Mouse (Mus musculus) midbrain, embryonic 15.5 days (tissue): Measurements from ENCODE around the gene C2cd4d. TPM values are rescaled to one million over a fixed set of nuclear protein-coding genes. Genes with fewer than 3 reads are reported as not detected.

Source experiments
- ATAC-seq: fragments of 200-750 bp; cut with Nextera tagmentation; replicated peaks from 2 replicates; pipeline ENCODE4 v1.8.0; 2017; ENCODE audit warnings: moderate TSS enrichment
- H3K27ac ChIP-seq: fragments of 300-500 bp; sonication (generic); 2 replicates; pipeline ENCODE4 v1.5.1; 2015; ENCODE audit warnings: mild to moderate bottlenecking, inconsistent platforms
- H3K27me3 ChIP-seq: fragments of 300-500 bp; sonication (generic); replicated peaks from 2 replicates; pipeline ENCODE4 v1.6.1; 2015; ENCODE audit warnings: inconsistent platforms
- H3K36me3 ChIP-seq: fragments of 300-500 bp; sonication (generic); replicated peaks from 2 replicates; pipeline ENCODE4 v1.6.1; 2015; ENCODE audit warnings: inconsistent platforms
- H3K4me1 ChIP-seq: fragments of 300-500 bp; sonication (generic); 2 replicates; pipeline ENCODE4 v1.6.1; 2015; ENCODE audit warnings: inconsistent platforms
- H3K4me2 ChIP-seq: fragments of 300-500 bp; sonication (generic); 2 replicates; pipeline ENCODE4 v1.6.1; 2015; ENCODE audit warnings: inconsistent platforms, mild to moderate bottlenecking, moderate library complexity
- H3K4me3 ChIP-seq: fragments of 300-500 bp; sonication (generic); 2 replicates; pipeline ENCODE4 v1.5.1; 2015; ENCODE audit warnings: mild to moderate bottlenecking, inconsistent platforms
- H3K9ac ChIP-seq: fragments of 300-500 bp; sonication (generic); 2 replicates; pipeline ENCODE4 v1.6.1; 2015; ENCODE audit warnings: mild to moderate bottlenecking, inconsistent platforms
- H3K9me3 ChIP-seq: fragments of 300-500 bp; sonication (generic); 2 replicates; pipeline ENCODE4 v1.6.1; 2016; ENCODE audit warnings: inconsistent platforms
- WGBS: fragments of 180-500 bp; shearing (Covaris S2); methylation state at CpG from one replicate; pipeline ENCODE4 v1.1.7; 2015; ENCODE audit warnings: mixed read lengths; 5-methylcytosine and 5-hydroxymethylcytosine counted together
- polyA plus RNA-seq: library from polyadenylated mRNA; unstranded; fragments of >200 nt; fragmentation: Nextera tagmentation; extraction: Ambion mirVana; gene quantifications from 2 replicates; pipeline ENCODE4 v1.2.1, GENCODE M21; 2015

Gene C2cd4d
- polyA plus RNA-seq, 1 experiment from 2014 or later: 3.2 TPM

- no peak overlapping the region for H3K4me3 ChIP-seq
- no peaks in the 10 kb centered on the region for H3K36me3 ChIP-seq
- no peak overlapping the region for H3K9ac ChIP-seq
- no peaks in the 10 kb centered on the region for H3K27me3 ChIP-seq
- H3K4me1 ChIP-seq: 0 out of 2 replicates have a peak, but pooled peaks cover 2% of the 10 kb centered on the region
- H3K4me2 ChIP-seq: no peak overlapping the region
- ATAC-seq: no peak
- no peaks in the 10 kb centered on the region for H3K9me3 ChIP-seq
- H3K27ac ChIP-seq: no peak overlapping the region
- 29% methylated on average over 9 of the region's 9 CpGs for WGBS
Measured at GRCm38 (mm10) chr3:94379831-94380510, 17.7 kb downstream of the C2cd4d start.

- ATAC-seq: no peak
- WGBS: 73% methylated on average over 5 of the region's 5 CpGs
- Histone ChIP-seq H3K4me1 (0 out of 2 replicates have a peak, but pooled peaks cover 2% of the 10 kb centered on the region), H3K36me3 (no peaks in the 10 kb centered on the region), H3K27ac (no peak overlapping the region), H3K4me3 (no peak overlapping the region), H3K4me2 (no peak overlapping the region), H3K9ac (no peak overlapping the region), H3K27me3 (no peaks in the 10 kb centered on the region), H3K9me3 (no peaks in the 10 kb centered on the region)
Measured at GRCm38 (mm10) chr3:94382308-94382707, 20.1 kb downstream of the C2cd4d start.

- 54% methylated on average over 3 of the region's 3 CpGs for WGBS
- H3K4me3 ChIP-seq: no peak overlapping the region
- H3K9me3 ChIP-seq: no peaks in the 10 kb centered on the region
- no peak for ATAC-seq
- H3K9ac ChIP-seq: no peak overlapping the region
- no peaks in the 10 kb centered on the region for H3K36me3 ChIP-seq
- H3K4me2 ChIP-seq: no peak overlapping the region
- H3K4me1 ChIP-seq: 0 out of 2 replicates have a peak, but pooled peaks cover 2% of the 10 kb centered on the region
- no peaks in the 10 kb centered on the region for H3K27me3 ChIP-seq
- no peak overlapping the region for H3K27ac ChIP-seq
Measured at GRCm38 (mm10) chr3:94383476-94383875, 21.2 kb downstream of the C2cd4d start.

GRCm38 (mm10) chr3:94386671-94387070, 24.4 kb downstream of the C2cd4d start:
- WGBS: 57% methylated on average over 4 of the region's 4 CpGs
- H3K9me3 ChIP-seq: no peaks in the 10 kb centered on the region
- no peak overlapping the region for H3K27ac ChIP-seq
- no peak overlapping the region for H3K4me2 ChIP-seq
- no peaks in the 10 kb centered on the region for H3K36me3 ChIP-seq
- no peak for ATAC-seq
- no peak overlapping the region for H3K9ac ChIP-seq
- H3K27me3 ChIP-seq: no peaks in the 10 kb centered on the region
- no peaks in the 10 kb centered on the region for H3K4me1 ChIP-seq
- no peak overlapping the region for H3K4me3 ChIP-seq

GRCm38 (mm10) chr3:94387391-94387790, 25.2 kb downstream of the C2cd4d start:
- no peak for ATAC-seq
- Histone ChIP-seq H3K36me3 (no peaks in the 10 kb centered on the region), H3K9ac (no peak overlapping the region), H3K27ac (no peak overlapping the region), H3K4me3 (no peak overlapping the region), H3K4me1 (no peaks in the 10 kb centered on the region), H3K4me2 (no peak overlapping the region), H3K9me3 (no peaks in the 10 kb centered on the region), H3K27me3 (no peaks in the 10 kb centered on the region)
- 91% methylated on average over 10 of the region's 10 CpGs for WGBS

- WGBS: 81% methylated on average over 5 of the region's 5 CpGs
- Histone ChIP-seq H3K4me3 (no peak overlapping the region), H3K27ac (no peak overlapping the region), H3K9me3 (no peaks in the 10 kb centered on the region), H3K36me3 (no peaks in the 10 kb centered on the region), H3K9ac (no peak overlapping the region), H3K27me3 (no peaks in the 10 kb centered on the region), H3K4me2 (no peak overlapping the region), H3K4me1 (no peaks in the 10 kb centered on the region)
- ATAC-seq: no peak
Measured at GRCm38 (mm10) chr3:94388047-94388446, 25.8 kb downstream of the C2cd4d start.

- H3K36me3 ChIP-seq: no peaks in the 10 kb centered on the region
- H3K4me2 ChIP-seq: no peak overlapping the region
- H3K4me3 ChIP-seq: no peak overlapping the region
- WGBS: 93% methylated on average over 16 of the region's 16 CpGs
- H3K9ac ChIP-seq: no peak overlapping the region
- no peak overlapping the region for H3K27ac ChIP-seq
- no peak for ATAC-seq
- no peaks in the 10 kb centered on the region for H3K4me1 ChIP-seq
- no peaks in the 10 kb centered on the region for H3K27me3 ChIP-seq
- no peaks in the 10 kb centered on the region for H3K9me3 ChIP-seq
Measured at GRCm38 (mm10) chr3:94389420-94389819, 27.2 kb downstream of the C2cd4d start.

GRCm38 (mm10) chr3:94391001-94391400, 28.8 kb downstream of the C2cd4d start:
- no peak overlapping the region for H3K4me3 ChIP-seq
- no peak for ATAC-seq
- no peaks in the 10 kb centered on the region for H3K36me3 ChIP-seq
- no peak overlapping the region for H3K9ac ChIP-seq
- H3K27me3 ChIP-seq: no peaks in the 10 kb centered on the region
- WGBS: 77% methylated on average over 5 of the region's 5 CpGs
- no peaks in the 10 kb centered on the region for H3K4me1 ChIP-seq
- no peak overlapping the region for H3K27ac ChIP-seq
- H3K4me2 ChIP-seq: no peak overlapping the region
- no peaks in the 10 kb centered on the region for H3K9me3 ChIP-seq

- no peak overlapping the region for H3K9ac ChIP-seq
- no peaks in the 10 kb centered on the region for H3K27me3 ChIP-seq
- no peaks in the 10 kb centered on the region for H3K9me3 ChIP-seq
- H3K4me3 ChIP-seq: no peak overlapping the region
- no peak overlapping the region for H3K4me2 ChIP-seq
- no peak overlapping the region for H3K27ac ChIP-seq
- WGBS: 86% methylated on average over 2 of the region's 2 CpGs
- no peaks in the 10 kb centered on the region for H3K36me3 ChIP-seq
- H3K4me1 ChIP-seq: no peaks in the 10 kb centered on the region
- ATAC-seq: no peak
Measured at GRCm38 (mm10) chr3:94392128-94392527, 29.9 kb downstream of the C2cd4d start.

- WGBS: 74% methylated on average over 4 of the region's 4 CpGs
- Histone ChIP-seq H3K4me1 (no peaks in the 10 kb centered on the region), H3K36me3 (no peaks in the 10 kb centered on the region), H3K27ac (no peak overlapping the region), H3K27me3 (peaks cover 4% of the 10 kb centered on the region; the same call in 1 of the 2 replicates), H3K9me3 (no peaks in the 10 kb centered on the region), H3K4me3 (no peak overlapping the region), H3K4me2 (no peak overlapping the region), H3K9ac (no peak overlapping the region)
- ATAC-seq: no peak
Measured at GRCm38 (mm10) chr3:94393049-94393448, 30.8 kb downstream of the C2cd4d start.

- ATAC-seq: no peak
- Histone ChIP-seq H3K9me3 (no peaks in the 10 kb centered on the region), H3K9ac (no peak overlapping the region), H3K27me3 (peaks cover 8% of the 10 kb centered on the region; the same call in 1 of the 2 replicates), H3K4me3 (no peak overlapping the region), H3K27ac (no peak overlapping the region), H3K4me2 (no peak overlapping the region), H3K36me3 (no peaks in the 10 kb centered on the region), H3K4me1 (peaks cover 16% of the 10 kb centered on the region)
- 84% methylated on average over 1 of the region's 1 CpGs for WGBS
Measured at GRCm38 (mm10) chr3:94396336-94396735, 34.1 kb downstream of the C2cd4d start.

- Histone ChIP-seq H3K4me2 (no peak overlapping the region), H3K9ac (no peak overlapping the region), H3K4me3 (no peak overlapping the region), H3K4me1 (peaks cover 16% of the 10 kb centered on the region), H3K27ac (no peak overlapping the region), H3K27me3 (peaks cover 8% of the 10 kb centered on the region; the same call in 1 of the 2 replicates), H3K9me3 (no peaks in the 10 kb centered on the region), H3K36me3 (no peaks in the 10 kb centered on the region)
- whole genome bisulfite sequencing: 92% methylated on average over 4 of the region's 4 CpGs
- ATAC-seq: no peak
Measured at GRCm38 (mm10) chr3:94396851-94397250, 34.6 kb downstream of the C2cd4d start.

GRCm38 (mm10) chr3:94398217-94398616, 36.0 kb downstream of the C2cd4d start, which contains the start of gene Lingo4:
Gene Lingo4, plus strand, starts transcription at chr3:94398517.
- Histone ChIP-seq H3K27me3 (peaks cover 12% of the 10 kb centered on the region; the same call in 1 of the 2 replicates), H3K27ac (peak within 1 kb of the TSS; percentile 44; the same call in 1 of the 2 replicates), H3K4me1 (peaks cover 16% of the 10 kb centered on the region), H3K4me3 (peak within 1 kb of the TSS; percentile 41), H3K36me3 (no peaks in the 10 kb centered on the region), H3K9me3 (no peaks in the 10 kb centered on the region), H3K4me2 (peak within 1 kb of the TSS; percentile 72), H3K9ac (peak within 1 kb of the TSS; percentile 52; the same call in 1 of the 2 replicates)
- no peak for ATAC-seq
- 71% methylated on average over 6 of the region's 6 CpGs for WGBS
